Mouse (Mus musculus) MEL (cell line): ENCODE data around the gene Fam183b.

Experiments
- CHD2 ChIP-seq: IDR thresholded peaks from 2 replicates; pipeline ENCODE4 v1.6.1; 2011; ENCODE audit warnings: low read length, improper control_type of control experiment
- CTCF ChIP-seq, 3 experiments: IDR thresholded peaks in 2 of 3; conservative IDR thresholded peaks in 1 of 3; 2 replicates each; pipeline ENCODE4 v1.5.1; 2011 to 2012; ENCODE audit warnings: low read length in 3 of 3, low read depth in 2 of 3, mild to moderate bottlenecking in 2 of 3, improper control_type of control experiment in 1 of 3, inconsistent platforms in 1 of 3, mixed read lengths in 1 of 3, moderate library complexity in 1 of 3; ENCODE audit not compliant: control insufficient read depth in 1 of 3, insufficient read depth in 1 of 3, poor library complexity in 1 of 3, severe bottlenecking in 1 of 3
- ELF1 ChIP-seq: IDR thresholded peaks from 2 replicates; pipeline ENCODE4 v1.6.1; 2014; ENCODE audit warnings: low read depth, mild to moderate bottlenecking, inconsistent platforms, low read length, improper control_type of control experiment, moderate library complexity
- GABPA ChIP-seq: IDR thresholded peaks from 2 replicates; pipeline ENCODE4 v1.6.1; 2012; ENCODE audit warnings: low read depth, mild to moderate bottlenecking, inconsistent platforms, low read length, improper control_type of control experiment, moderate library complexity
- JUND ChIP-seq: IDR thresholded peaks from 2 replicates; pipeline ENCODE4 v1.6.1; 2011; ENCODE audit warnings: low read depth, mild to moderate bottlenecking, improper control_type of control experiment, low read length
- MAFK ChIP-seq: IDR thresholded peaks from 2 replicates; pipeline ENCODE4 v1.6.1; 2011; ENCODE audit warnings: low read depth, mild to moderate bottlenecking, low read length, improper control_type of control experiment, borderline replicate concordance
- POLR2A ChIP-seq, 2 experiments: IDR thresholded peaks; 2 replicates each; pipeline ENCODE4 v1.6.1; 2011 to 2012; ENCODE audit warnings: low read length in 2 of 2, mild to moderate bottlenecking in 2 of 2, control low read depth in 1 of 2, improper control_type of control experiment in 1 of 2, low read depth in 1 of 2, moderate library complexity in 1 of 2; ENCODE audit not compliant: control insufficient read depth in 1 of 2, insufficient read depth in 1 of 2, poor library complexity in 1 of 2
- TAL1 ChIP-seq: IDR thresholded peaks from 2 replicates; pipeline ENCODE4 v1.6.1; 2012; ENCODE audit warnings: mild to moderate bottlenecking, inconsistent platforms, low read length, moderate library complexity, mixed read lengths
- TCF12 ChIP-seq: IDR thresholded peaks from 2 replicates; pipeline ENCODE4 v1.6.1; 2014; ENCODE audit warnings: low read depth, mild to moderate bottlenecking, inconsistent platforms, low read length, improper control_type of control experiment, moderate library complexity
- USF1 ChIP-seq: IDR thresholded peaks from 2 replicates; pipeline ENCODE4 v1.6.1; 2014; ENCODE audit warnings: low read depth, mild to moderate bottlenecking, inconsistent platforms, low read length, improper control_type of control experiment, moderate library complexity
- ZC3H11A ChIP-seq: IDR thresholded peaks from 2 replicates; pipeline ENCODE4 v1.6.1; 2012; ENCODE audit warnings: low read depth, mild to moderate bottlenecking, inconsistent platforms, low read length, improper control_type of control experiment
- ZKSCAN1 ChIP-seq: IDR thresholded peaks from 2 replicates; pipeline ENCODE4 v1.6.1; 2012; ENCODE audit warnings: low read depth, mild to moderate bottlenecking, inconsistent platforms, low read length, improper control_type of control experiment, moderate library complexity

GRCm38 (mm10) chr11:58788346-58788745, 13.4 kb downstream of the Fam183b start:
- no peak for TF ChIP-seq CTCF (IDR thresholded peaks at IDR 0.05 in 2 of 3, conservative IDR thresholded peaks at IDR 0.05 in 1 of 3; ENCODE audit: control insufficient read depth in 1 of 3, insufficient read depth in 1 of 3, low read depth in 2 of 3, low read length in 3 of 3, poor library complexity in 1 of 3, severe bottlenecking in 1 of 3)
- no peak for TF ChIP-seq GABPA
- no peak for TF ChIP-seq CHD2
- TF ChIP-seq MAFK: no peak
- no peak for TF ChIP-seq TAL1
- TF ChIP-seq POLR2A (IDR thresholded peaks at IDR 0.05; ENCODE audit: control insufficient read depth in 1 of 2, insufficient read depth in 1 of 2, low read depth in 1 of 2, low read length in 2 of 2, poor library complexity in 1 of 2): no peak
- TF ChIP-seq ELF1: no peak
- no peak for TF ChIP-seq JUND
- TF ChIP-seq USF1: no peak
- TF ChIP-seq TCF12: no peak
- no peak for TF ChIP-seq ZC3H11A
- TF ChIP-seq ZKSCAN1: no peak
